Mouse (Mus musculus) lung, embryonic 16.5 days (tissue): ENCODE data around the gene Junb. TPM values are rescaled to one million over a fixed set of nuclear protein-coding genes. Genes with fewer than 3 reads are reported as not detected.

Experiments
- ATAC-seq: fragments of 200-750 bp; cut with Nextera tagmentation; 2 replicates; pipeline ENCODE4 v1.8.0; 2017; ENCODE audit warnings: low read depth, mild to moderate bottlenecking, moderate library complexity
- H3K27ac ChIP-seq: fragments of 300-500 bp; sonication (generic); 2 replicates; pipeline ENCODE4 v1.5.1; 2014; ENCODE audit warnings: mild to moderate bottlenecking, control low read depth, low read length
- H3K27me3 ChIP-seq: fragments of 300-500 bp; sonication (generic); 2 replicates; pipeline ENCODE4 v1.6.1; 2014; ENCODE audit warnings: low read depth, low read length, mixed read lengths; ENCODE audit not compliant: control insufficient read depth, insufficient read depth
- H3K36me3 ChIP-seq: fragments of 300-500 bp; sonication (generic); 2 replicates; pipeline ENCODE4 v1.6.1; 2014; ENCODE audit warnings: low read length; ENCODE audit not compliant: control insufficient read depth, insufficient read depth
- H3K4me1 ChIP-seq: fragments of 300-500 bp; sonication (generic); replicated peaks from 2 replicates; pipeline ENCODE4 v1.6.1; 2014; ENCODE audit warnings: low read length, mixed read lengths; ENCODE audit not compliant: control insufficient read depth, insufficient read depth
- H3K4me2 ChIP-seq: fragments of 300-500 bp; sonication (generic); 2 replicates; pipeline ENCODE4 v1.6.1; 2014; ENCODE audit warnings: low read depth, low read length, control low read depth
- H3K4me3 ChIP-seq: fragments of 300-500 bp; sonication (generic); 2 replicates; pipeline ENCODE4 v1.5.1; 2014; ENCODE audit warnings: mild to moderate bottlenecking, low read length, control low read depth
- H3K9ac ChIP-seq: fragments of 300-500 bp; sonication (generic); 2 replicates; pipeline ENCODE4 v1.6.1; 2014; ENCODE audit warnings: low read length, control low read depth
- H3K9me3 ChIP-seq: fragments of 300-500 bp; sonication (generic); 2 replicates; pipeline ENCODE4 v1.6.1; 2016; ENCODE audit warnings: low read length; ENCODE audit not compliant: control insufficient read depth
- WGBS: fragments of 180-500 bp; shearing (Covaris S2); extraction: QIAGEN DNeasy Blood & Tissue Kit; methylation state at CpG from one replicate; pipeline ENCODE4 v1.1.7; 2014; 5-methylcytosine and 5-hydroxymethylcytosine counted together
- polyA plus RNA-seq: library from polyadenylated mRNA; unstranded; fragments of >200 nt; fragmentation: Nextera tagmentation; extraction: Ambion mirVana; gene quantifications from 2 replicates; pipeline ENCODE4 v1.2.1, GENCODE M21; 2015

Junb gene
- polyA plus RNA-seq, 1 experiment from 2014 or later: 13.7 TPM

- Histone ChIP-seq H3K27ac (peak overlapping the region; percentile 92), H3K36me3 (no peaks in the 10 kb centered on the region), H3K4me3 (peak overlapping the region; percentile 51), H3K9ac (peak overlapping the region; percentile 61), H3K4me2 (peak overlapping the region; percentile 83), H3K9me3 (no peaks in the 10 kb centered on the region), H3K27me3 (no peaks in the 10 kb centered on the region), H3K4me1 (peaks cover 64% of the 10 kb centered on the region)
- WGBS: 3% methylated on average over 16 of the region's 16 CpGs
- peak; percentile 7 for ATAC-seq
Measured at GRCm38 (mm10) chr8:84984294-84985048, 6.0 kb upstream of the Junb start.

GRCm38 (mm10) chr8:84982499-84983011, 4.0 kb upstream of the Junb start:
- Histone ChIP-seq H3K27me3 (no peaks in the 10 kb centered on the region), H3K4me1 (peaks cover 73% of the 10 kb centered on the region), H3K9me3 (no peaks in the 10 kb centered on the region), H3K4me3 (no peak overlapping the region), H3K27ac (peak overlapping the region; percentile 96), H3K4me2 (no peak overlapping the region), H3K9ac (peak overlapping the region; percentile 17; the same call in 1 of the 2 replicates), H3K36me3 (no peaks in the 10 kb centered on the region)
- ATAC-seq: no peak
- 61% methylated on average over 3 of the region's 3 CpGs for WGBS

- 62% methylated on average over 15 of the region's 15 CpGs for WGBS
- H3K27me3 ChIP-seq: no peaks in the 10 kb centered on the region
- no peak for ATAC-seq
- H3K4me2 ChIP-seq: peak overlapping the region; percentile 5; the same call in 1 of the 2 replicates
- H3K36me3 ChIP-seq: no peaks in the 10 kb centered on the region
- peak overlapping the region; percentile 96 for H3K27ac ChIP-seq
- peak overlapping the region; percentile 17 for H3K9ac ChIP-seq
- H3K4me3 ChIP-seq: no peak overlapping the region
- H3K4me1 ChIP-seq: peaks cover 77% of the 10 kb centered on the region
- no peaks in the 10 kb centered on the region for H3K9me3 ChIP-seq
Measured at GRCm38 (mm10) chr8:84981644-84982498, 3.4 kb upstream of the Junb start.

GRCm38 (mm10) chr8:84980622-84981358, 2.3 kb upstream of the Junb start:
- Histone ChIP-seq H3K9me3 (no peaks in the 10 kb centered on the region), H3K27me3 (no peaks in the 10 kb centered on the region), H3K4me2 (peak overlapping the region; percentile 93), H3K27ac (peak overlapping the region; percentile 96), H3K36me3 (no peaks in the 10 kb centered on the region), H3K4me1 (peaks cover 77% of the 10 kb centered on the region), H3K9ac (peak overlapping the region; percentile 69), H3K4me3 (peak overlapping the region; percentile 45)
- no peak for ATAC-seq
- WGBS: 18% methylated on average over 11 of the region's 11 CpGs

- peak overlapping the region; percentile 93 for H3K4me2 ChIP-seq
- H3K4me1 ChIP-seq: peaks cover 78% of the 10 kb centered on the region
- 2% methylated on average over 37 of the region's 42 CpGs for WGBS
- no peaks in the 10 kb centered on the region for H3K27me3 ChIP-seq
- no peaks in the 10 kb centered on the region for H3K36me3 ChIP-seq
- no peaks in the 10 kb centered on the region for H3K9me3 ChIP-seq
- H3K9ac ChIP-seq: peak overlapping the region; percentile 69
- peak; percentile 62 for ATAC-seq
- H3K27ac ChIP-seq: peak overlapping the region; percentile 96
- peak overlapping the region; percentile 45 for H3K4me3 ChIP-seq
Measured at GRCm38 (mm10) chr8:84979599-84980421, 1.3 kb upstream of the Junb start.

GRCm38 (mm10) chr8:84977435-84978247, 877 bp downstream of the Junb start:
- peak overlapping the region; percentile 93 for H3K4me2 ChIP-seq
- peak overlapping the region; percentile 70 for H3K4me3 ChIP-seq
- peaks cover 70% of the 10 kb centered on the region for H3K4me1 ChIP-seq
- under 1% methylated on average over 69 of the region's 70 CpGs for WGBS
- peaks cover 8% of the 10 kb centered on the region; the same call in 1 of the 2 replicates for H3K36me3 ChIP-seq
- H3K27ac ChIP-seq: peak overlapping the region; percentile 96
- H3K9me3 ChIP-seq: no peaks in the 10 kb centered on the region
- peak overlapping the region; percentile 75 for H3K9ac ChIP-seq
- no peaks in the 10 kb centered on the region for H3K27me3 ChIP-seq
- ATAC-seq: no peak

GRCm38 (mm10) chr8:84976763-84977434, 1.6 kb downstream of the Junb start:
- Histone ChIP-seq H3K4me2 (peak overlapping the region; percentile 93), H3K27me3 (no peaks in the 10 kb centered on the region), H3K36me3 (peaks cover 13% of the 10 kb centered on the region; the same call in 1 of the 2 replicates), H3K27ac (peak overlapping the region; percentile 96), H3K9ac (peak overlapping the region; percentile 75), H3K4me3 (peak overlapping the region; percentile 70), H3K4me1 (peaks cover 63% of the 10 kb centered on the region), H3K9me3 (no peaks in the 10 kb centered on the region)
- WGBS: 1% methylated on average over 25 of the region's 25 CpGs
- no peak for ATAC-seq
